Mouse (Mus musculus) liver, embryonic 14.5 days (tissue): Measurements from ENCODE around the gene Nobox.

Experiments
- CTCF ChIP-seq: IDR thresholded peaks from 2 replicates; pipeline ENCODE4 v1.5.1; 2016; ENCODE audit warnings: antibody characterized with exemption, low read depth, control low read depth
- EP300 ChIP-seq: IDR thresholded peaks from 2 replicates; pipeline ENCODE4 v1.6.1; 2016; ENCODE audit warnings: antibody characterized with exemption, low read depth

DNA sequence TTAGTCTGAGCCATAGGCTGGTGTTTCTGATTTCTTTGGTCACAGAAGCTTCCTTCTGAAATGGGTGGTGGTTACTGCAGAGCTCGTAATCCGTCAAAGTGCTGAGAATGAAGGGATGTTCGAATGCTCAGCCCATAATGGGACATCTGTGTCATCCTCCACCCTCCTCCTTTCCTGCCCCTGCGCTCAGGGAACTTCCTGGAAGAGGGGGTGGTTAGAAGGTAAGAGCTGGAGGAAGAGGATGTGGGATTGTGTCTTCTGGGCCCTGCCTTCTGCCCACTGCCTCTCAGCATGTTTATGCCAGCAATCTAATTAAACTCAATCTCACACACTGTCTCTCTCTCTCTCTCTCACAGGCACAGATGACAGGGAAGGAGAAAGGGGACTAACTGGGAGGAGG lies 39.7 kb upstream of the Nobox start:
- TF ChIP-seq CTCF (no peak), EP300 (no peak)
